Mouse (Mus musculus): ENCODE results near the gene Thyn1. TPM values are rescaled to one million over a fixed set of nuclear protein-coding genes. Genes with fewer than 3 reads are reported as not detected.
A peak's percentile ranks its signal among the peaks of the same experiment; 100 is the strongest.

Gene Thyn1
- polyA plus RNA-seq, 1 experiment from 2014 or later: 136 TPM

DNA sequence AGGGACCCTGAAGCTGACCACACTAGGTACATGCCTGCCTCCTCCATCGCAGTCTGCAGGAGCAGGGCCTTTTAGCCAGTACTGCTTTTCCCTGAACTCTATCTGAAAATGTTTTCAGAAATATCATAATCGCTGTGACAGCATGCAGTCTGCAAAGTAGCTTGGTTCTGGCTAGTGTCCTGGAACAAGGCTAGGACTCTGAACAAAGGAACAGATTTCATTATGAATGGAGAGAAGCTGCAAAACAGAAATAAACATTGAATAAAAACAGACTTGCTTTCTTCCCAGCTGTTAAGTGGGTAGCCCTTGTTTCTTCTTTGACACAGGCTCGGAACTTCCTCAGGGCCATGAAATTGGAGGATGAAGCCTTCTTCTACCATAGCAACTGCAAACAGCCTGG lies 5.7 kb downstream of the Thyn1 start:
- Histone ChIP-seq H3K4me1 (peaks cover 11% of the 10 kb centered on the region; the same call in 1 of the 2 replicates), H3K4me3 (no peak overlapping the region), H3K4me2 (no peak overlapping the region), H3K27me3 (no peaks in the 10 kb centered on the region), H3K9me3 (no peaks in the 10 kb centered on the region), H3K36me3 (peaks cover 67% of the 10 kb centered on the region), H3K9ac (no peak overlapping the region), H3K27ac (no peak overlapping the region)
- 89% methylated on average over 3 of the region's 3 CpGs for WGBS
- ATAC-seq (ENCODE audit: borderline replicate concordance, extremely low read depth, low FRiP score, low TSS enrichment): no peak

DNA sequence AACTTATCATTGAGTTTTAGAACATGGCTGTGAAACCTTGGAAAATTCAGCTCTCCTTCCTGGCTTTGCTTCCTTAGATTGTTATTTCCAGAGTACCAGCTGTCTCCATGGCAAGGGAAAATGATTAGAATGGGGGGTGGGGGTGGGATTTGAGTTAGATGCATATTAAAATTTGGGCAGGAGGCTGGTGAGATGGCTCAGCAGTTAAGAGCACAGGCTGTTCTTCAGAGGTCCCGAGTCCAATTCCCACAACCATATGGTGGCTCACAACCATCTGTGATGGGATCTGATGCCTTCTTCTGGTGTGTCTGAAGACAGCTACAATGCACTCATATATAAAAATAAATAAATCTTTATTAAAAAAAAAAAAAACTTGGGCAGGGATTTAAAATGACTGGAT lies 6.4 kb downstream of the Thyn1 start:
- ATAC-seq (ENCODE audit: borderline replicate concordance, extremely low read depth, low FRiP score, low TSS enrichment): no peak
- 79% methylated on average over 1 of the region's 1 CpGs for WGBS
- Histone ChIP-seq H3K36me3 (peaks cover 74% of the 10 kb centered on the region), H3K4me2 (no peak overlapping the region), H3K9me3 (no peaks in the 10 kb centered on the region), H3K27ac (no peak overlapping the region), H3K27me3 (no peaks in the 10 kb centered on the region), H3K4me3 (no peak overlapping the region), H3K4me1 (peaks cover 6% of the 10 kb centered on the region; the same call in 1 of the 2 replicates), H3K9ac (no peak overlapping the region)

GRCm38 (mm10) chr9:27006866-27007265 lies 7.4 kb downstream of the Thyn1 start:
- H3K4me3 ChIP-seq: no peak overlapping the region
- H3K4me2 ChIP-seq: no peak overlapping the region
- H3K27ac ChIP-seq: no peak overlapping the region
- no peak overlapping the region for H3K9ac ChIP-seq
- no peaks in the 10 kb centered on the region for H3K27me3 ChIP-seq
- 92% methylated on average over 5 of the region's 5 CpGs for WGBS
- no peaks in the 10 kb centered on the region for H3K4me1 ChIP-seq
- no peaks in the 10 kb centered on the region for H3K9me3 ChIP-seq
- peaks cover 82% of the 10 kb centered on the region for H3K36me3 ChIP-seq
- no peak for ATAC-seq (ENCODE audit: borderline replicate concordance, extremely low read depth, low FRiP score, low TSS enrichment)

DNA sequence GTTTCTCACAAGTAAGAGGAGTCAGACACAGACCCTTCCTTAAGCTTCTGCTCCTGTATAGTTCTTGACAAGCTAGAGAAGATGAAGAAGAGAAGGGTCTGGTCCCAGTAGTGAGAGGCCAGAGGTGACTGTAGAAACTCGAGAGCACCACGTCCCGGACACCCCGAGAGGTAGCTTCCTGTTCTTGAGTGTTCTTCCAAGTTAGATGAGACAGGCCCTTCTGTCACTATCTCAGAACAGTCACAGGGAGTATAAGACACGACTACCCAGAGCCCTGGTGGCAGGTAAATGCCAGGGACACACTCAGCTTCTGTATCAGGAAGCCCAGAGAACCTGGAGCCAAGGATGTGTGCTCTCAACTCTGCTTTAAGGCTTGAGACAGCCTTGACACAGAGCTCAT lies 9.7 kb downstream of the Thyn1 start:
- H3K36me3 ChIP-seq: peaks cover 92% of the 10 kb centered on the region
- no peaks in the 10 kb centered on the region for H3K27me3 ChIP-seq
- H3K4me3 ChIP-seq: no peak overlapping the region
- no peak for ATAC-seq (ENCODE audit: borderline replicate concordance, extremely low read depth, low FRiP score, low TSS enrichment)
- H3K4me2 ChIP-seq: no peak overlapping the region
- no peaks in the 10 kb centered on the region for H3K4me1 ChIP-seq
- no peak overlapping the region for H3K9ac ChIP-seq
- H3K9me3 ChIP-seq: no peaks in the 10 kb centered on the region
- WGBS: 76% methylated on average over 5 of the region's 5 CpGs
- no peak overlapping the region for H3K27ac ChIP-seq

DNA sequence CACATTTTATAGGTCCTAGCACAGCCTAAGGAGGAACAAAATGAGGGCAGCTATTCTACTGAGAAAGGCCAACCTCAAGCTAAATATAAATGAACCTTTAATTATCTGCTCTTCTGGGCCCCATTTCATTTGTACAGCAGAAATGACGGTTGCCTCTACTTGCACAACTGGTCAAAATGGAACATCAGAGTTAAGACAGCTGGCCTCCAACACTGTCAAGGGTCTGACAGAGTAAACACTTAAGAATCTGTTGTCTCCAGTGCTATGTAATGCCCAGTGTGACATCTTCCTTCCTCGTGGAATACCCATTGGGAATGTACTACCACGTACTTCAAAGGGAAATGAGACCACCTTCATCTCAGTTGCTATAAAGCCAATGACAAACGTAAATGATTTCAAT lies 12.1 kb downstream of the Thyn1 start:
- H3K27me3 ChIP-seq: no peaks in the 10 kb centered on the region
- H3K4me1 ChIP-seq: no peaks in the 10 kb centered on the region
- H3K9ac ChIP-seq: no peak overlapping the region
- peaks cover 91% of the 10 kb centered on the region for H3K36me3 ChIP-seq
- no peaks in the 10 kb centered on the region for H3K9me3 ChIP-seq
- no peak for ATAC-seq (ENCODE audit: borderline replicate concordance, extremely low read depth, low FRiP score, low TSS enrichment)
- 77% methylated on average over 4 of the region's 4 CpGs for WGBS
- no peak overlapping the region for H3K4me3 ChIP-seq
- no peak overlapping the region for H3K4me2 ChIP-seq
- H3K27ac ChIP-seq: no peak overlapping the region

- WGBS: 92% methylated on average over 10 of the region's 10 CpGs
- Histone ChIP-seq H3K27ac (no peak overlapping the region), H3K36me3 (peaks cover 50% of the 10 kb centered on the region)
Measured at GRCm38 (mm10) chr9:27018961-27019360, 19.5 kb downstream of the Thyn1 start.

GRCm38 (mm10) chr9:27023681-27024080 lies 24.2 kb downstream of the Thyn1 start:
- Histone ChIP-seq H3K9me3 (no peaks in the 10 kb centered on the region), H3K27ac (no peak overlapping the region), H3K27me3 (no peaks in the 10 kb centered on the region), H3K4me3 (no peak overlapping the region), H3K4me1 (peaks cover 24% of the 10 kb centered on the region), H3K4me2 (no peak overlapping the region), H3K9ac (no peak overlapping the region), H3K36me3 (peaks cover 10% of the 10 kb centered on the region; the same call in 1 of the 2 replicates)
- no peak for ATAC-seq (ENCODE audit: borderline replicate concordance, extremely low read depth, low FRiP score, low TSS enrichment)
- WGBS: 81% methylated on average over 4 of the region's 4 CpGs

More at GRCm38 (mm10) chr9:27018961-27019360, 19.5 kb downstream of the Thyn1 start:
- no peaks in the 10 kb centered on the region for H3K9me3 ChIP-seq
- H3K4me1 ChIP-seq: no peaks in the 10 kb centered on the region
- ATAC-seq (ENCODE audit: borderline replicate concordance, extremely low read depth, low FRiP score, low TSS enrichment): no peak
- H3K27me3 ChIP-seq: no peaks in the 10 kb centered on the region
- H3K4me3 ChIP-seq: no peak overlapping the region
- H3K4me2 ChIP-seq: no peak overlapping the region
- no peak overlapping the region for H3K9ac ChIP-seq

DNA sequence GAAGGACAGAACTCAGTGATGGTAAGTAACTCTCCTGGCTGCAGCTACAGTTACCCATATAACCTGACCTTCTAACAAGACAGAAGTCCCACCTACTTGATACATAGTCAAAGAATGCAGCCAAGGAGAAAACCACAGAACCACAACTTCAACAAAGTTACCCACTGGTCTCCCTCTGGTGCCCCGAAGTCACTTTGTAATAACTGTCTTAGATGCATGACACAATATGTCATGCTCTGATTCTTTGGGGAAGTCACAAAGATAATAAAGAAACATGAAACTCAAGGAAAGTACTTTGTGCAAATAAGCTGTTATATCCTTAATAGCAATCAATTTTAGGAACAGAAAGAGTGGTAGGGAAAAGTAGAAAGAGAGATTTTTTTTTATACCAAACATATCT lies 27.2 kb downstream of the Thyn1 start:
- ATAC-seq (ENCODE audit: borderline replicate concordance, extremely low read depth, low FRiP score, low TSS enrichment): no peak
- H3K4me2 ChIP-seq: peak overlapping the region; percentile 90; the same call in 1 of the 2 replicates

GRCm38 (mm10) chr9:27029022-27029827 lies 29.7 kb downstream of the Thyn1 start:
- WGBS: under 1% methylated on average over 52 of the region's 52 CpGs
- peak overlapping the region; percentile 98 for H3K4me3 ChIP-seq
- H3K4me1 ChIP-seq: peaks cover 44% of the 10 kb centered on the region
- H3K9ac ChIP-seq: peak overlapping the region; percentile 99
- peak overlapping the region; percentile 90 for H3K4me2 ChIP-seq
- peak overlapping the region; percentile 94 for H3K27ac ChIP-seq
- H3K9me3 ChIP-seq: no peaks in the 10 kb centered on the region
- no peak for ATAC-seq (ENCODE audit: borderline replicate concordance, extremely low read depth, low FRiP score, low TSS enrichment)
- H3K27me3 ChIP-seq: no peaks in the 10 kb centered on the region
- no peaks in the 10 kb centered on the region for H3K36me3 ChIP-seq

More for the DNA sequence above, 27.2 kb downstream of the Thyn1 start:
- Histone ChIP-seq H3K27ac (no peak overlapping the region), H3K9ac (no peak overlapping the region), H3K27me3 (no peaks in the 10 kb centered on the region), H3K36me3 (0 out of 2 replicates have a peak, but pooled peaks cover 4% of the 10 kb centered on the region), H3K9me3 (no peaks in the 10 kb centered on the region), H3K4me1 (peaks cover 35% of the 10 kb centered on the region), H3K4me3 (no peak overlapping the region)
- 71% methylated on average over 1 of the region's 1 CpGs for WGBS

- H3K9me3 ChIP-seq: no peaks in the 10 kb centered on the region
- H3K9ac ChIP-seq: peak within 1 kb of the TSS; percentile 99
- H3K4me3 ChIP-seq: peak within 1 kb of the TSS; percentile 98
- peak within 1 kb of the TSS; percentile 94 for H3K27ac ChIP-seq
- H3K4me2 ChIP-seq: peak within 1 kb of the TSS; percentile 90
- H3K4me1 ChIP-seq: peaks cover 44% of the 10 kb centered on the region
- no peaks in the 10 kb centered on the region for H3K27me3 ChIP-seq
- under 1% methylated on average over 71 of the region's 80 CpGs for WGBS
- H3K36me3 ChIP-seq: no peaks in the 10 kb centered on the region
- peak; percentile 97 for ATAC-seq (ENCODE audit: borderline replicate concordance, extremely low read depth, low FRiP score, low TSS enrichment)
Measured at GRCm38 (mm10) chr9:27029828-27030762, 30.6 kb downstream of the Thyn1 start, which contains the start of the genes Vps26b and Ncapd3. Vps26b (minus strand) TSS chr9:27030065. Ncapd3 (plus strand) TSS chr9:27030175.

DNA sequence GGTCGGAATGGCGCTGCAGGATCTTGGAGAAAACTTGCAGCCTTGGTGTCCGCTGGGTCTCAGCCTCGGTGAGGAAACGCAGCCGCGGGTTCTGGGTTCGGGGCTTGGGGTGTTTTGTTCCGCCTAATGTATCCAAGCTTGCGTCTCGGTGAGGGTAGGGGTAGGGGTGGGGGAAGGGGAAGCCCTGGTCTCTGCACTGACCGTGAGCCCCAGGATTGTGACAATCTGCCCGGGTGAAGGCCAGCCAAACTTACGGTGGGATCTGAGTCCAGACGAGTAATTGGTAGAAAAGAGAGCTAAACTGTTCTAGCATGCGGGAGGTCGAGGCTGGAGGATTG lies 31.2 kb downstream of the Thyn1 start:
- H3K4me1 ChIP-seq: peaks cover 44% of the 10 kb centered on the region
- H3K36me3 ChIP-seq: no peaks in the 10 kb centered on the region
- ATAC-seq (ENCODE audit: borderline replicate concordance, extremely low read depth, low FRiP score, low TSS enrichment): peak; percentile 39; the same call in 1 of the 2 replicates
- H3K4me2 ChIP-seq: peak overlapping the region; percentile 90
- peak overlapping the region; percentile 99 for H3K9ac ChIP-seq
- peak overlapping the region; percentile 98 for H3K4me3 ChIP-seq
- H3K27me3 ChIP-seq: no peaks in the 10 kb centered on the region
- H3K9me3 ChIP-seq: no peaks in the 10 kb centered on the region
- H3K27ac ChIP-seq: no peak overlapping the region
- 2% methylated on average over 17 of the region's 17 CpGs for WGBS

Data from lung, embryonic 15.5 days (tissue).